9 mouse cellular contexts compared by ENCODE assay signal in the genomic region with DNA sequence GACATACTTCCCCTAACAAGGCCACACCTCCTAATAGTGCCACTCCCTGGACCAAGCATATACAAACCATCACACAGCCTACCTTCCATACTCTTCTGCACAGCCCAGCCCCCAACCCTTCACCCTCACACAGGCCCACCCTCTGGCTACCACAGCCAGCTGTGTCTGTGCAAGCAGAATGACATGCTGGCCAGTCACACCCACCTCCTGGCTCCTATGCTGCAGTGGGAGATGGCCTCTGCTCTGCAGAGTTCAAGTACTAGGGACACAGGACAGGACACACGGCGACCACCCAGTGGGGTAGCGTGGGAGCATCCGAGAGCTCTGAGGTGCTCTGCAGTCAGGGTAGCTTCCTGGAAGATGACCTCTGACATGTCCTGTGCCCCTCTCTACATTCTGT. TPM values are rescaled to one million over a fixed set of nuclear protein-coding genes. Genes with fewer than 3 reads are reported as not detected.
DNase-seq lines count a peak whose midpoint lies in the region; ATAC-seq and TF ChIP-seq lines count a peak whose summit lies in the region.
"Had no signal": no experiment of that assay in that cellular context is flagged by ENCODE, and none has a peak within 500 bp of the region (broad histone marks: within the 10 kb centered on the region; RNA-seq: fewer than 3 reads in every experiment).

No protein-coding gene starts in this region.

- no peak overlapping the region for H3K4me3 ChIP-seq in heart, postnatal 0 days (ENCODE audit: low read depth, low read length)
- no peak overlapping the region for H3K4me3 ChIP-seq in spleen, adult 2 months (ENCODE audit: extremely low read depth, insufficient read depth, insufficient read length)
- H3K4me3 ChIP-seq in intestine, embryonic 15.5 days (replicated peaks), result no peak overlapping the region
- H3K4me3 ChIP-seq: megakaryocyte, embryonic 14.5 days had no signal

- 0 out of 2 replicates have a peak, but pooled peaks have one; percentile 2 for ATAC-seq in heart, postnatal 0 days (ENCODE audit: insufficient read depth, low read depth)
- peak; percentile 13 for ATAC-seq in intestine, embryonic 15.5 days
- ATAC-seq in activated CD4-positive, CD25-positive, alpha-beta regulatory T cell, adult 4 months, result no peak

- peaks cover 36% of the 10 kb centered on the region for H3K36me3 ChIP-seq in heart, postnatal 0 days (replicated peaks; ENCODE audit: control insufficient read depth, insufficient read depth, low read length)
- H3K36me3 ChIP-seq in spleen, adult 2 months (ENCODE audit: control insufficient read depth, insufficient read depth, low read length), result peaks cover 5% of the 10 kb centered on the region
- 0 out of 2 replicates have a peak, but pooled peaks cover 9% of the 10 kb centered on the region for H3K36me3 ChIP-seq in intestine, embryonic 15.5 days

- TF ChIP-seq CTCF in heart, postnatal 0 days (IDR thresholded peaks at IDR 0.05; ENCODE audit: low read depth), result no peak
- TF ChIP-seq CTCF in spleen, adult 2 months (IDR thresholded peaks at IDR 0.05; ENCODE audit: extremely low read depth, insufficient read depth, insufficient read length, insufficient replicate concordance), result no peak

- H3K27me3 ChIP-seq in heart, postnatal 0 days (ENCODE audit: control insufficient read depth, insufficient read depth, low read length), result no peaks in the 10 kb centered on the region
- H3K27me3 ChIP-seq in spleen, adult 2 months (ENCODE audit: control insufficient read depth, insufficient read depth, low read length), result no peaks in the 10 kb centered on the region
- no peaks in the 10 kb centered on the region for H3K27me3 ChIP-seq in intestine, embryonic 15.5 days (replicated peaks)

- no peak for DNase-seq in heart, postnatal 0 days (ENCODE audit: low spot score)
- no peak for DNase-seq in heart, adult 18-20 months
- no peak for DNase-seq in spleen, adult 2 months (ENCODE audit: low read depth in 1 of 2, low spot score in 2 of 2)
- no peak for DNase-seq in spleen, postnatal 10 days (ENCODE audit: low spot score in 2 of 2)
- no peak for DNase-seq in embryo, embryonic 10.5 days (ENCODE audit: low spot score)
- no peak for DNase-seq in adrenal gland, postnatal 10 days

- peak overlapping the region; percentile 67; the same call in 1 of the 2 replicates for H3K27ac ChIP-seq in heart, postnatal 0 days (ENCODE audit: low read depth)
- H3K27ac ChIP-seq in spleen, adult 2 months (ENCODE audit: insufficient read depth, low read length), result peak overlapping the region; percentile 26; the same call in 1 of the 2 replicates
- no peak overlapping the region for H3K27ac ChIP-seq in intestine, embryonic 15.5 days

- TF ChIP-seq EP300 in heart, postnatal 0 days (IDR thresholded peaks at IDR 0.05; ENCODE audit: low read depth), result no peak

- no peak overlapping the region for H3K9ac ChIP-seq in heart, postnatal 0 days (replicated peaks; ENCODE audit: low read depth, low read length)
- no peak overlapping the region for H3K9ac ChIP-seq in intestine, embryonic 15.5 days

- H3K4me2 ChIP-seq in heart, postnatal 0 days (ENCODE audit: low read depth, low read length), result no peak overlapping the region
- no peak overlapping the region for H3K4me2 ChIP-seq in intestine, embryonic 15.5 days (replicated peaks)

- H3K4me1 ChIP-seq in heart, postnatal 0 days (ENCODE audit: control insufficient read depth, insufficient read depth), result peaks cover 10% of the 10 kb centered on the region
- H3K4me1 ChIP-seq in spleen, adult 2 months (ENCODE audit: control insufficient read depth, insufficient read depth, insufficient read length), result no peaks in the 10 kb centered on the region
- H3K4me1 ChIP-seq in intestine, embryonic 15.5 days (replicated peaks), result peaks cover 10% of the 10 kb centered on the region

- 80% methylated on average over 4 of the region's 4 CpGs for WGBS in heart, postnatal 0 days
- 86% methylated on average over 4 of the region's 4 CpGs for WGBS in spleen, adult 2 months
- 75% methylated on average over 4 of the region's 4 CpGs for WGBS in intestine, embryonic 15.5 days

- no peak for TF ChIP-seq POLR2A in spleen, adult 2 months (IDR thresholded peaks at IDR 0.05; ENCODE audit: low read depth, low read length)

- no peaks in the 10 kb centered on the region for H3K9me3 ChIP-seq in heart, postnatal 0 days (replicated peaks; ENCODE audit: control insufficient read depth, low read length)
- no peaks in the 10 kb centered on the region for H3K9me3 ChIP-seq in intestine, embryonic 15.5 days

RNA-seq across cellular contexts. Expression of a gene that starts 25.9 kb away (rescaled TPM):
- total RNA-seq in heart, postnatal 0 days (2014; rRNA removed; ENCODE audit: low replicate concordance), result 11.6 and 18.5 TPM in 2 replicates
- polyA plus RNA-seq in heart, postnatal 0 days (2015; fragmentation: Nextera tagmentation; extraction: Ambion mirVana), result 31.4 and 33.4 TPM in 2 replicates
- total RNA-seq in heart, adult 18-20 months (2021), result 10 to 100 TPM; 73.1 to 74.9 TPM
- polyA plus RNA-seq in spleen, adult 2 months (2012; rRNA removed), result 0.06 and 0.14 TPM in 2 replicates
- polyA plus RNA-seq in intestine, embryonic 15.5 days (2015; fragmentation: Nextera tagmentation; extraction: Ambion mirVana), result 18.2 and 19.5 TPM in 2 replicates
- polyA plus RNA-seq in activated CD4-positive, CD25-positive, alpha-beta regulatory T cell, adult 4 months (2017; shearing (Covaris generic)), result under 1 TPM in 1 of 2 experiments, not detected in 1; 0.09 TPM
- 100 to 1,000 TPM in 1 of 2 experiments, 10 to 100 TPM in 1; 95.3 to 120 TPM for total RNA-seq in adrenal gland, postnatal 10 days (2021)

Comparison
In these comparisons a context has a peak if more than half of its experiments do, and no peak if none do; other contexts are left out.
1. RNA of a gene that starts 25.9 kb away (polyA plus RNA-seq): 31.4 to 33.4 TPM in heart, postnatal 0 days and 18.2 to 19.5 TPM in intestine, embryonic 15.5 days; 0.09 TPM in activated CD4-positive, CD25-positive, alpha-beta regulatory T cell, adult 4 months and 0.06 to 0.14 TPM in spleen, adult 2 months; every median in the first group is over 10 times any median in the second.